Mouse (Mus musculus) olfactory bulb, adult 2 months (tissue): Measurements from ENCODE around the gene Kcnip4.

Source experiments
- CTCF ChIP-seq: fragments of 200-500 bp; IDR thresholded peaks from 2 replicates; pipeline ENCODE4 v1.5.1; 2012; ENCODE audit warnings: low read depth, mild to moderate bottlenecking, low read length, moderate library complexity; ENCODE audit not compliant: insufficient read depth
- POLR2A ChIP-seq: fragments of 200-500 bp; IDR thresholded peaks from 2 replicates; pipeline ENCODE4 v1.6.1; 2012; ENCODE audit warnings: mild to moderate bottlenecking, low read depth, low read length, moderate library complexity; ENCODE audit not compliant: insufficient read depth

DNA sequence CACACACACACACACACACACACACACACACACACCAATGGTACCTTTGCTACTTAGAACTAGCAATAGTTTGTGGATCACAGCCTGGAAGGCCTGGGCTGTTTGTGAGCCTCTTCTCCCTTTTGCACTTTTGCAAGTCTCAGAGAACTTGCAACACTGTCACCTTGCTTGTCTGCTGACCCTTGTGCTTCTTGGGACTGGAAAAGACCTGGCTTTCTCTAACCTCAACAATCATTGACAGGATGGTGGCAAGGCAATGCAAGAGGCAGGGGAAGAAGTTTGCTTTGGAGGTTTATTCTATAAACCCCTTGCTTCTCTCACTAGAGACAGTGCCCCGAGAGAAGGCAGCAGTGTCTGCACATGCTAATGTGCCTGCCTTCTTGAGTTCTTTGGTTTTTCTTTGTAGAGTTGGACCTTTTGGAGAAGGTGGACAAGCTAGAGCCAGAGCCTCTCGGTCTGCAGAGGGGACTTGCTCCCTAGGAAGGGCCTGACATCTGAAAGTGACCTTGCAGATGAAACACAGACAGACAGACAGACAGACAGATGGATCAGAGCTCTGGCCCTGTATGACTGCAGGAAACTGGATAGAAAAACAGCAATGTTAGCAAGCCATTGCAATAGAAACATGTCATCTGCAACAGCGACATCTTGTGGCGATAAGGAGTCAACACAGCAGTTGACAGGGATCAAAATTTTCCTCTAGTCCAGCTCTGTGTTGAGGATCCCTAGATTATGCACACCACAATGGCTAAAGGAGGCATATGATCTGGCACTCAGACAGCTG is 174.4 kb downstream of the Kcnip4 start:
- TF ChIP-seq POLR2A (no peak), CTCF (no peak)
